ENCODE assay signal across 22 mouse cellular contexts in genomic region chr4:129978930-129979329, GRCm38 (mm10). TPM values are rescaled to one million over a fixed set of nuclear protein-coding genes. Genes with fewer than 3 reads are reported as not detected.
DNase-seq lines count a peak whose midpoint lies in the region; ATAC-seq and TF ChIP-seq lines count a peak whose summit lies in the region.
"Had no signal": no experiment of that assay in that cellular context is flagged by ENCODE, and none has a peak within 500 bp of the region (broad histone marks: within the 10 kb centered on the region; RNA-seq: fewer than 3 reads in every experiment).

No protein-coding gene starts in this region.

- no peak overlapping the region for H3K27ac ChIP-seq in cortical plate, adult 2 months (ENCODE audit: insufficient read depth, low read length)
- H3K27ac ChIP-seq in forebrain, embryonic 16.5 days (ENCODE audit: low read length): no peak overlapping the region
- H3K27ac ChIP-seq: embryonic facial prominence, embryonic 15.5 days; forebrain, embryonic 15.5 days; gastrocnemius, adult 2 months; heart, embryonic 13.5 days; hindbrain, embryonic 12.5 days had no signal

- H3K9ac ChIP-seq in forebrain, embryonic 16.5 days (replicated peaks; ENCODE audit: low read depth, low read length): no peak overlapping the region
- H3K9ac ChIP-seq: embryonic facial prominence, embryonic 15.5 days; forebrain, embryonic 15.5 days; heart, embryonic 13.5 days; hindbrain, embryonic 12.5 days had no signal

- no peaks in the 10 kb centered on the region for H3K27me3 ChIP-seq in forebrain, embryonic 16.5 days (replicated peaks; ENCODE audit: control insufficient read depth, insufficient read depth, low read length)
- H3K27me3 ChIP-seq: forebrain, embryonic 15.5 days had no signal

- TF ChIP-seq POLR2A in cortical plate, adult 2 months (IDR thresholded peaks at IDR 0.05; ENCODE audit: extremely low read depth, insufficient read depth, low read length): 0 out of 2 replicates have a peak, but pooled peaks have one; percentile 31

- peaks cover 7% of the 10 kb centered on the region for H3K4me1 ChIP-seq in cortical plate, adult 2 months (ENCODE audit: control insufficient read depth, insufficient read depth, low read length)
- H3K4me1 ChIP-seq in forebrain, embryonic 16.5 days (replicated peaks; ENCODE audit: control insufficient read depth, insufficient read depth, low read length): peaks cover 23% of the 10 kb centered on the region

- DNase-seq in frontal cortex, postnatal 36 days (ENCODE audit: low spot score in 2 of 2): no peak
- peak; percentile 53 to 69 for DNase-seq in left cerebral cortex, adult 18-20 months (ENCODE audit: low spot score in 2 of 2)
- DNase-seq in left cerebral cortex, adult 9 months (ENCODE audit: low spot score in 2 of 2): no peak
- DNase-seq in urinary bladder, adult 18-20 months (ENCODE audit: low spot score in 2 of 2): no peak
- DNase-seq: adrenal gland, postnatal 10 days; B cell, adult 2 months; embryo, embryonic 11 days; gastrocnemius, adult 2 months; heart, adult 11 months; heart, postnatal 36 days had no signal

- no peak for TF ChIP-seq CTCF in cortical plate, adult 2 months (IDR thresholded peaks at IDR 0.05; ENCODE audit: extremely low read depth, insufficient read depth, low read length)

- no peaks in the 10 kb centered on the region for H3K36me3 ChIP-seq in forebrain, embryonic 16.5 days (ENCODE audit: control insufficient read depth, insufficient read depth)
- H3K36me3 ChIP-seq: embryonic facial prominence, embryonic 15.5 days; forebrain, embryonic 15.5 days; heart, embryonic 13.5 days; hindbrain, embryonic 12.5 days had no signal

- WGBS in forebrain, embryonic 16.5 days: 75% methylated on average over 4 of the region's 4 CpGs

- H3K9me3 ChIP-seq in forebrain, embryonic 16.5 days (ENCODE audit: control insufficient read depth, low read length): no peaks in the 10 kb centered on the region
- H3K9me3 ChIP-seq: embryonic facial prominence, embryonic 15.5 days; forebrain, embryonic 15.5 days; heart, embryonic 13.5 days; hindbrain, embryonic 12.5 days had no signal

- no peak overlapping the region for H3K4me3 ChIP-seq in cortical plate, adult 2 months (ENCODE audit: insufficient read depth, low read length)
- H3K4me3 ChIP-seq in forebrain, embryonic 16.5 days (replicated peaks; ENCODE audit: low read length): no peak overlapping the region
- H3K4me3 ChIP-seq: embryonic facial prominence, embryonic 15.5 days; forebrain, embryonic 15.5 days; gastrocnemius, adult 2 months; heart, embryonic 13.5 days; hindbrain, embryonic 12.5 days had no signal

- peak; percentile 58 for ATAC-seq in frontal cortex, adult (ENCODE audit: low TSS enrichment)
- no peak for ATAC-seq in forebrain, embryonic 16.5 days
- ATAC-seq: CD4-positive, CD25-positive, alpha-beta regulatory T cell, adult 4 months; forebrain, embryonic 15.5 days had no signal

- no peak overlapping the region for H3K4me2 ChIP-seq in forebrain, embryonic 16.5 days (ENCODE audit: low read length)
- H3K4me2 ChIP-seq: embryonic facial prominence, embryonic 15.5 days; forebrain, embryonic 15.5 days; heart, embryonic 13.5 days; hindbrain, embryonic 12.5 days had no signal

RNA-seq across cellular contexts. Expression of gene Adgrb2, which starts 5.7 kb away (rescaled TPM):
- 100 to 1,000 TPM; 366 to 382 TPM for total RNA-seq in left cerebral cortex, adult 18-20 months (2021)
- polyA plus RNA-seq in cortical plate, adult 2 months (2012; rRNA removed): 306 and 345 TPM in 2 replicates
- polyA plus RNA-seq in forebrain, embryonic 16.5 days (2015; fragmentation: Nextera tagmentation; extraction: Ambion mirVana): 9.6 and 12.2 TPM in 2 replicates

RNA-seq across cellular contexts. Expression of gene Spocd1, which starts 49.9 kb away (rescaled TPM):
- total RNA-seq in left cerebral cortex, adult 18-20 months (2021): under 1 TPM; 0.49 to 0.59 TPM
- polyA plus RNA-seq in cortical plate, adult 2 months (2012; rRNA removed): 0.13 and 0.28 TPM in 2 replicates
- polyA plus RNA-seq in forebrain, embryonic 16.5 days (2015; fragmentation: Nextera tagmentation; extraction: Ambion mirVana): not detected in 2 replicates
- total RNA-seq: gastrocnemius, adult 2 months; gastrocnemius, postnatal 25 days; heart, postnatal 36 days; MEL had no signal
- polyA plus RNA-seq: CD4-positive, CD25-positive, alpha-beta regulatory T cell, adult 4 months; embryonic facial prominence, embryonic 11.5 days; forebrain, embryonic 15.5 days; hindbrain, embryonic 16.5 days had no signal

Comparison
In these comparisons a context has a peak if more than half of its experiments do, and no peak if none do; other contexts are left out.
1. DNase-seq: peak in left cerebral cortex, adult 18-20 months (2 of 2); none in frontal cortex, postnatal 36 days (0 of 2), left cerebral cortex, adult 9 months (0 of 2) and urinary bladder, adult 18-20 months (0 of 2).
2. RNA of gene Adgrb2, which starts 5.7 kb away (polyA plus RNA-seq): 306 to 345 TPM in cortical plate, adult 2 months; 9.6 to 12.2 TPM in forebrain, embryonic 16.5 days; every median in the first group is over 10 times any median in the second.